Mouse (Mus musculus): ENCODE data around the gene Ppil1. TPM values are rescaled to one million over a fixed set of nuclear protein-coding genes. Genes with fewer than 3 reads are reported as not detected.
A peak's percentile ranks its signal among the peaks of the same experiment; 100 is the strongest.

The Ppil1 gene
- polyA plus RNA-seq, 1 experiment from 2014 or later, result 134 TPM

DNA sequence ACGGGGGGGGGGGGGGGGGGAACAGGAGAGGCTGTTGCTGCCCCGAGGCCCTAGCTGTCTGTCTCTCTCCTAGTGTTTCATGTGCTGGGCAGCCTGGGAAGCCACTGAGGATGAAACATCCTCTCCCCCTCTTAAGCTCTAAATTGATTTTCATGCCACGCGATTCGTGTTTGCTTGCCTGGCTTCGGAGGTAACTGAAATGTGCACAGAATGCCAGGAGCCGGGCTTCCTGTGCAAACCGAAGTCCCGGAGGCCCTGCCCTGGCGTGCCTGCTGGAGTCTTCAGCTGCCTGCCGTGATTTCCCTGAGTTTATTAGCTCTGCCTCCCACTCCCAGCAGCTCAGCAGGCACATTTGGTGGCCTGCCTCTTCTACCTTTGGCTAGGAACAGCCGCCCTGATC is 19.1 kb downstream of the Ppil1 start:
- Histone ChIP-seq H3K4me2 (replicated peaks; ENCODE audit: low read depth, low read length) (no peak overlapping the region), H3K9ac (replicated peaks; ENCODE audit: low read depth, low read length) (no peak overlapping the region), H3K27ac (ENCODE audit: low read length) (no peak overlapping the region), H3K4me3 (ENCODE audit: low read depth, low read length) (no peak overlapping the region), H3K4me1 (ENCODE audit: control insufficient read depth, insufficient read depth, low read length) (peaks cover 5% of the 10 kb centered on the region; the same call in 1 of the 2 replicates), H3K9me3 (ENCODE audit: control insufficient read depth, low read depth, low read length) (no peaks in the 10 kb centered on the region), H3K36me3 (ENCODE audit: control insufficient read depth, insufficient read depth, low read length) (peaks cover 2% of the 10 kb centered on the region; the same call in 1 of the 2 replicates), H3K27me3 (ENCODE audit: control insufficient read depth, insufficient read depth, low read length) (no peaks in the 10 kb centered on the region)
- WGBS, result 37% methylated on average over 11 of the region's 12 CpGs
- no peak for ATAC-seq (ENCODE audit: insufficient number of reproducible peaks, insufficient read depth, low FRiP score, low read depth)

GRCm38 (mm10) chr17:29238421-29238945 is 25.5 kb downstream of the Ppil1 start:
- no peaks in the 10 kb centered on the region for H3K27me3 ChIP-seq (ENCODE audit: control insufficient read depth, insufficient read depth, low read length)
- no peaks in the 10 kb centered on the region for H3K9me3 ChIP-seq (ENCODE audit: control insufficient read depth, low read depth, low read length)
- H3K9ac ChIP-seq (replicated peaks; ENCODE audit: low read depth, low read length), result peak overlapping the region; percentile 52; the same call in 1 of the 2 replicates
- H3K36me3 ChIP-seq (ENCODE audit: control insufficient read depth, insufficient read depth, low read length), result no peaks in the 10 kb centered on the region
- WGBS, result 5% methylated on average over 22 of the region's 23 CpGs
- H3K27ac ChIP-seq (ENCODE audit: low read length), result no peak overlapping the region
- H3K4me3 ChIP-seq (ENCODE audit: low read depth, low read length), result peak overlapping the region; percentile 59
- H3K4me2 ChIP-seq (replicated peaks; ENCODE audit: low read depth, low read length), result peak overlapping the region; percentile 99
- ATAC-seq (ENCODE audit: insufficient number of reproducible peaks, insufficient read depth, low FRiP score, low read depth), result peak; percentile 47
- peaks cover 14% of the 10 kb centered on the region; the same call in 1 of the 2 replicates for H3K4me1 ChIP-seq (ENCODE audit: control insufficient read depth, insufficient read depth, low read length)

DNA sequence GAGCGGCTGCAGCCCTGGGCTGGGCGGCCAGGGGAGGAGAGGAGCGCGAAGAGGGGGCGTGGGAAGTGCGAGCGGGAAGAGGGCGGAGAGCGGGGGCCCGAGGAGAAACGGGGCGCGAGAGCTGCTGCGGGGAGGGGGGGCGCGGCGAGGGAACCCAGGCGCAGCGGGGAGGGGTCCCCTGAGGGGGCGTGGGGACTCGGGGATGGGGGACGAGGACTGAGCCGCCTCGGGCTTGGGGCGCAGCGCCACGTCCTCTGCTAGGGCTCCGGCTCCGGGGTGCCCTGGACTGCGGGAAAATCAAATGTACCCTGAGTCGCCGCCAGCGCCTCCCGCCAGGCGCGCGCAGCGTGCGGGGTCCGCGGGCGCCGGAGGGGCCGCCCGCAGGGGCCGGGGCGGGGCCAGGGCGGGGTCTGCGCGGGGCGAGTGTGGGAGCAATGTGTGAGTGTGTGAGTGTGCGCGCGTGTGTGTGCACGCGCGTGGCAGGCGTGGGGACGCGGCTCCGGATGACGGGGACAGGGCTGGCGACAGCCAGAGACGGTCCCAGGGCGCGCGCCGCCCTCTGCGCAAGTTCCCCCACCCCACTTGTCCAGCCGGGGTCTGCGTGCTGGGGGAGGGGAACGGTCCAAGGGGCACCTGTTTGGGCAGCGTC is 26.1 kb downstream of the Ppil1 start, which contains the start of gene Cpne5:
Gene Cpne5, minus strand, starts transcription at position 396 of the 649 bp plus-strand sequence.
- no peak within 1 kb of the TSS for H3K27ac ChIP-seq (ENCODE audit: low read length)
- ATAC-seq (ENCODE audit: insufficient number of reproducible peaks, insufficient read depth, low FRiP score, low read depth), result peak; percentile 47
- H3K4me2 ChIP-seq (replicated peaks; ENCODE audit: low read depth, low read length), result peak within 1 kb of the TSS; percentile 99
- no peaks in the 10 kb centered on the region for H3K36me3 ChIP-seq (ENCODE audit: control insufficient read depth, insufficient read depth, low read length)
- H3K9me3 ChIP-seq (ENCODE audit: control insufficient read depth, low read depth, low read length), result no peaks in the 10 kb centered on the region
- no peaks in the 10 kb centered on the region for H3K27me3 ChIP-seq (ENCODE audit: control insufficient read depth, insufficient read depth, low read length)
- peak within 1 kb of the TSS; percentile 52 for H3K9ac ChIP-seq (replicated peaks; ENCODE audit: low read depth, low read length)
- WGBS, result under 1% methylated on average over 58 of the region's 73 CpGs
- peak within 1 kb of the TSS; percentile 59 for H3K4me3 ChIP-seq (ENCODE audit: low read depth, low read length)
- H3K4me1 ChIP-seq (ENCODE audit: control insufficient read depth, insufficient read depth, low read length), result peaks cover 15% of the 10 kb centered on the region; the same call in 1 of the 2 replicates

DNA sequence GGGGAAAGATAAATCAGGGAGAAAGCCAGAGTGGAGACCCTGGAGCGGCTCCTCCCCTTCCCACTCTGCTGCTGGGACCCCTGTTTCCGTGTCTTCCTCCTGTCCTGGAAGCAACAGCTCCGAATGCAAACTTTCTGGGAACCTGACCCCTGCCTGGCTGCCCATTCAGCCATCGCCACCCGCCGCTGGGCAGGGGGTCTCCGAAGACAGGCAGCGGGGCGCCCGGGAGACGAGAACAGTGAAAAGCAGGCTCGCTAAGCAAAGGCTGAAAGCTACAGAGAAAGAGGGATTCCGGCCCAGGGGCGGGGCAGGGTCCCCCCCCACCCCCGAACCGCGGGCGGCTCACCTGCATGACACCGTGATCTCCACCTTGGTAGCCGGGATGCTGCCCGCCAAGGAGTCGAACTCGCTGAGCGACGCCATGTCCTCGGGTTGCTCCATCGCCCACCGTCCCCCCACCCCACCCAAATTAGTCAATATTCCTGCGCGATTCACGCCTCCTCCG is 26.7 kb downstream of the Ppil1 start:
- Histone ChIP-seq H3K4me2 (replicated peaks; ENCODE audit: low read depth, low read length) (peak overlapping the region; percentile 99), H3K9ac (replicated peaks; ENCODE audit: low read depth, low read length) (peak overlapping the region; percentile 52), H3K4me1 (ENCODE audit: control insufficient read depth, insufficient read depth, low read length) (peaks cover 15% of the 10 kb centered on the region; the same call in 1 of the 2 replicates), H3K27me3 (ENCODE audit: control insufficient read depth, insufficient read depth, low read length) (no peaks in the 10 kb centered on the region), H3K36me3 (ENCODE audit: control insufficient read depth, insufficient read depth, low read length) (no peaks in the 10 kb centered on the region), H3K9me3 (ENCODE audit: control insufficient read depth, low read depth, low read length) (no peaks in the 10 kb centered on the region), H3K27ac (ENCODE audit: low read length) (no peak overlapping the region), H3K4me3 (ENCODE audit: low read depth, low read length) (peak overlapping the region; percentile 59)
- ATAC-seq (ENCODE audit: insufficient number of reproducible peaks, insufficient read depth, low FRiP score, low read depth), result no peak
- under 1% methylated on average over 32 of the region's 32 CpGs for WGBS

DNA sequence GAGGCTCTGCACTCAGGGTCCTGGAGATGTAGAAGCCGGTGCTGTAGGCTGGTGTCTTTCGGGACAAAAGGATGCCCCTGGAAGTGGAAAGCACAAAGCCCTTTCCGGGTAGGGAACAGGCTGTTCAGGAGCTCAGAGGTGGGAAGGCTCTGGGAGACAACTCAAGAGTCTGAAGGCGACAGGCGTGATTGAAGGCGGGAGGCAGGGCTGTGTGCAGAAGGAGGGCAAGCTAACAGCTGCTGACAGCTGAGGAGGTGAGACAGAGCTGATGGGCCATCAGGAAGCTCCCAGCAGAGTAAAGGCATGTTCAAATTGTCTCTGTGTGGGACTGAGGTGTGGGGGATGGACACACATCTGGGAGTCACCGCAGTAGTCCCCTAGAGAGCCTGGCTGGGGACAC is 27.9 kb downstream of the Ppil1 start:
- 59% methylated on average over 7 of the region's 7 CpGs for WGBS
- Histone ChIP-seq H3K4me1 (ENCODE audit: control insufficient read depth, insufficient read depth, low read length) (peaks cover 15% of the 10 kb centered on the region; the same call in 1 of the 2 replicates), H3K4me2 (replicated peaks; ENCODE audit: low read depth, low read length) (0 out of 2 replicates have a peak overlapping the region, but pooled peaks have one; percentile 99), H3K9ac (replicated peaks; ENCODE audit: low read depth, low read length) (no peak overlapping the region), H3K36me3 (ENCODE audit: control insufficient read depth, insufficient read depth, low read length) (no peaks in the 10 kb centered on the region), H3K4me3 (ENCODE audit: low read depth, low read length) (no peak overlapping the region), H3K27ac (ENCODE audit: low read length) (no peak overlapping the region), H3K9me3 (ENCODE audit: control insufficient read depth, low read depth, low read length) (no peaks in the 10 kb centered on the region), H3K27me3 (ENCODE audit: control insufficient read depth, insufficient read depth, low read length) (no peaks in the 10 kb centered on the region)
- ATAC-seq (ENCODE audit: insufficient number of reproducible peaks, insufficient read depth, low FRiP score, low read depth), result no peak

GRCm38 (mm10) chr17:29231109-29231508 is 32.9 kb downstream of the Ppil1 start:
- no peaks in the 10 kb centered on the region for H3K36me3 ChIP-seq (ENCODE audit: control insufficient read depth, insufficient read depth, low read length)
- no peak overlapping the region for H3K9ac ChIP-seq (replicated peaks; ENCODE audit: low read depth, low read length)
- no peak for ATAC-seq (ENCODE audit: insufficient number of reproducible peaks, insufficient read depth, low FRiP score, low read depth)
- 83% methylated on average over 10 of the region's 10 CpGs for WGBS
- no peaks in the 10 kb centered on the region for H3K27me3 ChIP-seq (ENCODE audit: control insufficient read depth, insufficient read depth, low read length)
- no peak overlapping the region for H3K4me3 ChIP-seq (ENCODE audit: low read depth, low read length)
- no peaks in the 10 kb centered on the region for H3K9me3 ChIP-seq (ENCODE audit: control insufficient read depth, low read depth, low read length)
- 0 out of 2 replicates have a peak, but pooled peaks cover 4% of the 10 kb centered on the region for H3K4me1 ChIP-seq (ENCODE audit: control insufficient read depth, insufficient read depth, low read length)
- H3K27ac ChIP-seq (ENCODE audit: low read length), result no peak overlapping the region
- H3K4me2 ChIP-seq (replicated peaks; ENCODE audit: low read depth, low read length), result no peak overlapping the region

DNA sequence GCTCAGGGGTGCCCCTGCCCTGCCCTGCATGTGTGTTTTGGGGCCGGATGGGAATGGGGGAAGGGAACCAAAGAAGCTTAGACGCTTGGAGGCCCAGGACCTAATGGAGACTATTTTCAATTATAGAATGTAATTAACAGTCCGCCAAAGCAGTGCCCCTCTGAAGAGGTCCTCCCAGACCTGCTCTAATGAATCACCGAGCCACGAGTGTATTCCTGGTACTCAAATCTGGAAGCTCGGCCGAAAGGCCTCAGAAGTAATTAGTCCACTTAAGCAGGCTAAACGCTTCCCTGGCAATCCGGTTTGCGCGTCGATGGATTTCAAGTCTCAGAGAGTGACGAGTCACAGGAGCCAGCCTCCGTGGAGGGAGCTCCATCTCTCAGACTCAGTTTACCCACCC is 43.4 kb downstream of the Ppil1 start:
- Histone ChIP-seq H3K4me2 (replicated peaks; ENCODE audit: low read depth, low read length) (no peak overlapping the region), H3K4me1 (ENCODE audit: control insufficient read depth, insufficient read depth, low read length) (no peaks in the 10 kb centered on the region), H3K27ac (ENCODE audit: low read length) (no peak overlapping the region), H3K9ac (replicated peaks; ENCODE audit: low read depth, low read length) (no peak overlapping the region), H3K9me3 (ENCODE audit: control insufficient read depth, low read depth, low read length) (no peaks in the 10 kb centered on the region), H3K4me3 (ENCODE audit: low read depth, low read length) (no peak overlapping the region), H3K27me3 (ENCODE audit: control insufficient read depth, insufficient read depth, low read length) (no peaks in the 10 kb centered on the region), H3K36me3 (ENCODE audit: control insufficient read depth, insufficient read depth, low read length) (no peaks in the 10 kb centered on the region)
- WGBS, result 67% methylated on average over 14 of the region's 14 CpGs
- no peak for ATAC-seq (ENCODE audit: insufficient number of reproducible peaks, insufficient read depth, low FRiP score, low read depth)

DNA sequence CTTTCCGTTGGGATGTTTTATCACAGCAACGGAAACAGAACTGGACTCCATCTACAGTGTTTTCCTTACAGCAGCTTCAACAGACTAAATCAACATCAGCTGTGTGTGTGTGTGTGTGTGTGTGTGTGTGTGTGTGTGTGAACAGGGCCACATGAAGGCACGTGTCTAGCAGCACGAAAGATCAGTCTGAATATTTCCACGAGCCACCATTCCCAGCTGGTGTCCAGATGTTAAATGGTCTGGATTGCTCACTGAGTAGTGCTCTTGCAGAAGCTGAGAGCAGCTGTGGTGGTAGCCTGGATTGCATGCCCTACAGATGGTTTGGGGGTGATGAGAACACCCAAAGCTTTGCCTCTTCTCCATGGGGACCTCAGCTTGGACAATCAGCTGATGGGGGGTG is 46.0 kb downstream of the Ppil1 start:
- no peaks in the 10 kb centered on the region for H3K9me3 ChIP-seq (ENCODE audit: control insufficient read depth, low read depth, low read length)
- H3K4me1 ChIP-seq (ENCODE audit: control insufficient read depth, insufficient read depth, low read length), result 0 out of 2 replicates have a peak, but pooled peaks cover 6% of the 10 kb centered on the region
- H3K4me2 ChIP-seq (replicated peaks; ENCODE audit: low read depth, low read length), result no peak overlapping the region
- H3K27me3 ChIP-seq (ENCODE audit: control insufficient read depth, insufficient read depth, low read length), result no peaks in the 10 kb centered on the region
- H3K36me3 ChIP-seq (ENCODE audit: control insufficient read depth, insufficient read depth, low read length), result no peaks in the 10 kb centered on the region
- H3K9ac ChIP-seq (replicated peaks; ENCODE audit: low read depth, low read length), result no peak overlapping the region
- WGBS, result 54% methylated on average over 5 of the region's 5 CpGs
- no peak for ATAC-seq (ENCODE audit: insufficient number of reproducible peaks, insufficient read depth, low FRiP score, low read depth)
- no peak overlapping the region for H3K27ac ChIP-seq (ENCODE audit: low read length)
- no peak overlapping the region for H3K4me3 ChIP-seq (ENCODE audit: low read depth, low read length)

Measured in stomach, embryonic 14.5 days (tissue).